Mouse (Mus musculus): ENCODE results near the gene Sgk1.

GRCm38 (mm10) chr10:21946751-21947351 lies 64.9 kb downstream of the Sgk1 start:
- TF ChIP-seq CTCF (IDR thresholded peaks at IDR 0.05; ENCODE audit: borderline replicate concordance, insufficient read depth, low read depth, low read length) (no peak), POLR2A (IDR thresholded peaks at IDR 0.05; ENCODE audit: borderline replicate concordance, insufficient read depth, low read length) (no peak)
